Mouse (Mus musculus) inflammation-experienced regulatory T-cells, adult 6 months (primary cell): ENCODE results near the gene Srd5a2. TPM values are rescaled to one million over a fixed set of nuclear protein-coding genes. Genes with fewer than 3 reads are reported as not detected.
"Not testable (repeated sequence)": the region's sequence is repeated elsewhere in the genome, so short reads cannot be mapped to it uniquely, and the experiment has no call there.

Source experiments
- ATAC-seq: one replicate; pipeline ENCODE4 v1.8.0; 2017
- polyA plus RNA-seq, 3 experiments: library from polyadenylated mRNA; unstranded; fragments of 100-300 nt; shearing (Covaris generic); gene quantifications; one replicate each; pipeline ENCODE4 v1.2.1; 2017

Gene Srd5a2
- polyA plus RNA-seq, result not detected

GRCm38 (mm10) chr17:74047210-74048082, at the start of gene Srd5a2:
Srd5a2 (minus strand) TSS chr17:74047916.
- no peak for ATAC-seq

- no peak for ATAC-seq
Observed at GRCm38 (mm10) chr17:74088886-74089678, 41.4 kb upstream of the Srd5a2 start.

GRCm38 (mm10) chr17:74088016-74088415, 40.3 kb upstream of the Srd5a2 start:
- ATAC-seq, result no peak

- ATAC-seq, result no peak
Observed at GRCm38 (mm10) chr17:74083370-74083769, 35.7 kb upstream of the Srd5a2 start.

GRCm38 (mm10) chr17:74080076-74080615, 32.4 kb upstream of the Srd5a2 start:
- ATAC-seq, result no peak

GRCm38 (mm10) chr17:74078776-74079495, 31.2 kb upstream of the Srd5a2 start:
- ATAC-seq, result no peak

- not testable (repeated sequence) for ATAC-seq
Observed at GRCm38 (mm10) chr17:74073067-74073466, 25.4 kb upstream of the Srd5a2 start.

- not testable (repeated sequence) for ATAC-seq
Observed at GRCm38 (mm10) chr17:74062763-74063162, 15.0 kb upstream of the Srd5a2 start.

- ATAC-seq, result no peak
Observed at GRCm38 (mm10) chr17:74048229-74048816, 607 bp upstream of the Srd5a2 start.

GRCm38 (mm10) chr17:74043754-74044153, 4.0 kb downstream of the Srd5a2 start:
- ATAC-seq, result no peak

- ATAC-seq, result peak; percentile 77
Observed at GRCm38 (mm10) chr17:74020526-74021203, 27.1 kb downstream of the Srd5a2 start.

- no peak for ATAC-seq
Observed at GRCm38 (mm10) chr17:74018281-74018680, 29.4 kb downstream of the Srd5a2 start.

GRCm38 (mm10) chr17:74017649-74018048, 30.1 kb downstream of the Srd5a2 start:
- ATAC-seq, result no peak

GRCm38 (mm10) chr17:74015128-74015527, 32.6 kb downstream of the Srd5a2 start:
- no peak for ATAC-seq

GRCm38 (mm10) chr17:74008680-74009079, 39.0 kb downstream of the Srd5a2 start:
- ATAC-seq, result no peak

- no peak for ATAC-seq
Observed at GRCm38 (mm10) chr17:74007001-74007400, 40.7 kb downstream of the Srd5a2 start.

GRCm38 (mm10) chr17:74002396-74002795, 45.3 kb downstream of the Srd5a2 start:
- ATAC-seq, result no peak

GRCm38 (mm10) chr17:73995907-73996645, 51.6 kb downstream of the Srd5a2 start:
- ATAC-seq, result no peak

GRCm38 (mm10) chr17:73991264-73991663, 56.5 kb downstream of the Srd5a2 start:
- no peak for ATAC-seq

- no peak for ATAC-seq
Observed at GRCm38 (mm10) chr17:73986571-73986970, 61.1 kb downstream of the Srd5a2 start.

- no peak for ATAC-seq
Observed at GRCm38 (mm10) chr17:73985936-73986335, 61.8 kb downstream of the Srd5a2 start.
